Mouse (Mus musculus): Measurements from ENCODE around the gene Pck2. TPM values are rescaled to one million over a fixed set of nuclear protein-coding genes. Genes with fewer than 3 reads are reported as not detected.

The Pck2 gene
- total RNA-seq, 2 experiments from 2014 or later = 2.8 to 3.1 TPM

DNA sequence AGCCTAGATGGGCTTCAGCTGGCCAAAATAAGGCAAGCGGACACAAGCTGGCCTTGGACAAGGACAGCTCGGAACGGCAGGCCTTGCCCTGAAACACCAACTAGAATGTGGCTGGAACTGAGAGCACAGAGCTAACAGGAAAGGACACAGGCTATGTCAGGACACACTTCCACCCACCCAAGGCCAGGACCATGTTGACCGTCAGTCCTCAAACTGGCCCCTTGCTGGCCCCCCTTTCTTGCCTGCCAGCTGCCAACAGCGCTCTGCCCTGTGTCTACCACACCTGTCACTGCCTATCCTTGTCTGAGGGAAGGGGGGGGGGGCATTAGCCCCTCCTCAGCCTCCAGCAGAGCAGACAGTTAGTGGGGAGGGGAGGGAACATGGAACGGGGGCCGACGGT lies 35.2 kb downstream of the Pck2 start, which contains the start of gene Fitm1:
TSS of gene Fitm1 (plus strand) at position 316 of the 400 bp plus-strand sequence.
- DNase-seq (ENCODE audit: low spot score) = peak; percentile 75

DNA sequence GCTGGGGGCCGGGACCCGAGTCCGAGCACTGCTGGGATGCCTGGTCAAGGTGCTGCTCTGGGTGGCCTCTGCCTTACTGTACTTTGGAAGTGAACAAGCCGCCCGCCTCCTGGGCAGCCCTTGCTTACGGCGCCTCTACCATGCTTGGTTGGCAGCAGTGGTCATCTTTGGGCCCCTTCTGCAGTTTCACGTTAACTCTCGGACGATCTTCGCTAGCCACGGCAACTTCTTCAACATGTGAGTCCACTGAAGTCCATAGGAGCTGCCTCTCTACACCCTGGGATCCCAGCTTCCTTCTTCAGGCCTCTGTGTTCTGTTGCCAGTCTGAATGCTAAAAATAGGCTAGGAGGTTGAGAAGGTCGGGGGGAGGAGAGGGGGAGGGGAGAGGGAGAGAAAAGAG lies 35.6 kb downstream of the Pck2 start:
- DNase-seq (ENCODE audit: low spot score) = peak; percentile 50

DNA sequence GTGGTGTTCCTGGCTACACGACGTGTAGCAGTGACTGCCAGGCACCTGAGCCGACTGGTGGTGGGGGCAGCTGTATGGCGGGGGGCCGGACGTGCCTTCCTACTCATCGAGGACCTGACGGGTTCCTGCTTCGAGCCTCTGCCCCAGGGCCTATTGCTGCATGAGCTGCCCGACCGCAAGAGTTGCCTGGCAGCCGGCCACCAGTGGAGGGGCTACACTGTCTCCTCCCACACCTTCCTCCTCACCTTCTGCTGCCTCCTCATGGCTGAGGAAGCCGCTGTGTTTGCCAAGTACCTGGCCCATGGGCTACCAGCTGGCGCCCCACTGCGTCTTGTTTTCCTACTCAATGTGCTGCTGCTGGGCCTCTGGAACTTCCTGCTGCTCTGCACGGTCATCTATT lies 36.3 kb downstream of the Pck2 start:
- DNase-seq (ENCODE audit: low spot score) = peak; percentile 35

DNA sequence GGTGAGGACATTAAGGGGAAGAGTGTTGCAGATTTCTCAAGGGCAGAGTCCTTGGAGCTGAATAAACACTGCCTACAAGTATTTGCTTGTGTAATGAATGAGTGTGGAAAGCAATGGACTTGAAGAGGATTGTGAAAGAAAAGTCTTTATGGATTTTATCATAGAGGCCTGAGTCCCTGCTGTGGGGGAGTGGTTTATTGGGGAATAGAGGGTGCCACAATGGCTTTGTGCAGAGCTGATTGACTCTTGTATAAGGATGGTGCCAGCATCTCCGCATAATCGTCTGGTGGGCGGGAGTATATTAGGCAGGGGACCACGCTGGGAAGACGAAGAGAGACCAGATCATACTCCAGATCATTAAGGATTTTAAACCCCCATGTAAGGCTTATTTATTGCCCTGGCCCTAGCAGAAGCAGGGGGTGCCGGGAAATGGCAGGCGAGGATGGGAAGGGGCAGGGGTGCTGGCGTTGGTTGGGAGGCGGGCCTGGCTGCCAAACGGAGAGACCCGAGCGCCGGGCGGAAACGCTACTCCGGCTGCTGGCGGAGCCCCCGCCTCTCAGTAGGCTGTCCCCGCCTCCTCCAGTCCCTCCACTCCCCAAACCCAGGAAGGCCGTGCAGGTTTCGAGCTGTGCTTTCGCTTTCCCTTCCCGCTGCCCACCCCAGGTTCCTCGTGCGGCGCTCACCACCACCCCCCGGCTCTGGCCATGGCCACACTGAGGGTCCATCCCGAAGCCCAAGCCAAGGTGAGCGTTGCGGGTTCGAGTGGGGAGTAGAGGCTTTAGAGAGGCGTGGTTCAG lies 38.0 kb downstream of the Pck2 start, which contains the start of gene Psme1:
TSS of gene Psme1 (plus strand) at position 253 of the 797 bp plus-strand sequence.
- DNase-seq (ENCODE audit: low spot score) = peak; percentile 76

DNA sequence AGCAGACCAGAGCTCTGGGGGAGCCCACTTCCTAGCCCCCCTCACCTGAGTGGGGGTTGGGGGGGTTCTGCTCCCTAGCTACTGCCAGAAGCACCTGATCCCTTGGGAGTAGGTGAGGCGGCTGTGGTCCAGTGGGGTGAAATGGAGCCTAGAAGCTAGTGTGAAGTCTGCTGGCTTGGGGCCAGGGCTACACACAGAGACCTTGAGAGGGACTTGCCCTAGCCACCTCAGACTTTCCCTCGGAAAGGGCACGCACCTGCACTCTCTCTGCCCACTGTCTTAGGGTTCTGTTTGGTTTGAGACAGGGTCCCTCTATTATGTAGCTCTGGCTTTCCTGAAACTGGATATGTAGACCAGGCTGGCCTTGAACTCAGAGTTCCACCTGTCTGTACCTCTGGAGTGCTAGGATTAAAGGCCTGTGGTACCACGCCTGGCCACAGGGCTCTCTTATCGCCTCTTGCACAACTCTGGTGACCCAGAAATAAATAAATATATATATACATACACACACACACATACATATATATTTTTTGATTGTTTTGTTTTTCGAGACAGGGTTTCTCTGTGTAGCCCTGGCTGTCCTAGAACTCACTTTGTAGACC lies 38.7 kb downstream of the Pck2 start:
- DNase-seq (ENCODE audit: low spot score) = peak; percentile 68

DNA sequence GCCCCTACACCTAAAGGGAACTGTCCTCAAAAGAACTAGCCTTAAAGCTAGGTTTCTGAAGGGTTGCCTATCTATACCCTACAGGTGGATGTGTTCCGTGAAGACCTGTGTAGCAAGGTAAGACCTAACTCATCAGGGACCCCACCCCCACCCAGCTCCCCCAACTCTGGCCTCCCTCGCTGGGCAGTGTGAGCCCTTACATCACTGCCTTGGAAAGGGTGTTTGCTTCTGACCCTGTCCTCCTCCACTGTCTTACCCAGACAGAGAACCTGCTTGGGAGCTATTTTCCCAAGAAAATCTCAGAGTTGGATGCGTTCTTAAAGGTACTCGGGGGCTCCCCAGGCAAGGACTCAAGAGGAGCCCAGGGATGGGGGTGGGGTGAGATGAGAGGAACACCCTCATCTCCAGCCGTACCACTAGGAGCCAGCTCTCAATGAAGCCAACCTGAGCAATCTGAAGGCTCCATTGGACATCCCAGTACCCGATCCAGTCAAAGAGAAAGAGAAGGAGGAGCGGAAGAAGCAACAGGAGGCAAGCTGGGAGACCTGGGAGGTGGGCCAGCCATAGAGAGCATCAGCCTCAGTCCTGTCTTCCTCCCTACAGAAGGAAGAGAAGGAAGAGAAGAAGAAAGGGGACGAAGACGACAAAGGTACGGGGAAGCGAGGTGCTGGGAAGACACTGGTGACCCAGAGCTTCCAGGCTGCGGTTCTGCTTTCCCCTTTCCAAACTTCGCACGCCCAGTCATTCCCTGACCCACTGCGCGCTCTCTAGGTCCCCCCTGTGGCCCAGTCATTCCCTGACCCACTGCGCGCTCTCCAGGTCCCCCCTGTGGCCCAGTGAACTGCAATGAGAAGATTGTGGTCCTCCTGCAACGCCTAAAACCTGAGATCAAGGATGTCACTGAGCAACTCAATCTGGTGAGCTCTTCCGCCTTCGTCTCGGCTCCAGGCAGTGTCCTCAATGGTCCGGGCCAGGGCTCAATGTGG lies 39.7 kb downstream of the Pck2 start:
- DNase-seq (ENCODE audit: low spot score) = no peak

DNA sequence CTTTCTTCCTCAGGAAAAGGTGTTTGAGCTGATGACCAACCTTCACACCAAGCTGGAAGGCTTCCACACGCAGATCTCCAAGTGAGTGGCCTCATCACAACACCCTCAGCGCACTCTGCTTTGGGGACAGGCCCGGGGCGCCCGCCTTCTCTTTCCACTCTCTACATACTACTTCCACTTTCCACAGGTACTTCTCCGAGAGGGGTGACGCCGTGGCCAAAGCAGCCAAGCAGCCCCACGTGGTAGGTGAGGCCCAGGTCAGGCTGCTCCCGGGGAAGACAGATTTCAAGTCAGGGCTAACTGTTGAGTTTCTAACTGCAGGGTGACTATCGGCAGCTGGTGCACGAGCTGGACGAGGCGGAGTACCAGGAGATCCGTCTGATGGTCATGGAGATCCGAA lies 40.7 kb downstream of the Pck2 start:
- no peak for DNase-seq (ENCODE audit: low spot score)

DNA sequence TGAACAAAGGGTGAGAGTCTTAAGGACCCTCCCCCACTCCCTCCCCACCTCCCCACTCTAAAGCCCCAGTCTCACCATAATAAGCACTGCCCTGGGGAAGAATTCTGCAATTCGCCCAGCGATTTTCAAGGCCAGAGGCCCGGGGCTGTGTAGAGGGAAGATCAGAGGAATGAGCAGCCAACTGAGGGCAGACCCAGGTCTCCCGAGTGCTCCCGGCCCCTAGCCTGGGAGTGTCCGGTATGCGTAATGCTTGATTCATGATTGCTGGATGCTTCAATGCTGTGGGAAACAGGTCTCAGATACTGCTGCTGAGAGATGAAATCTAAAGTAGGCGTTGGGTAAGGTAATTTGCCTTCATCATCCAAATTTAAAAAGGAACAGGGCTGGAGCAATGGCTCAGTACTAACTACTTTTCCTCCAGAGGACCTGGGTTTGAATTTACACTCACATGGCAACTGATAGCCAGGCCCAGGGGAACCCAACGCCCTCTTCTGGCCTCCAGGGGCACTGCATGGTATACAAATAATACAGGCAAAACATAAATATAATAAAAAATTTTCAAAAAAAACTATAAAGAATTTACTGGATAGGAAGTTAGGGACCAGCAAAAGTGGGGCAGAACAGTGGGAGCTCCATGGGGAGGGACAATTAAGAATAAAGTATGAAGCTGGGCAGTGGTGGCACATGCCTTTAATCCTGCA lies 42.1 kb downstream of the Pck2 start:
- DNase-seq (ENCODE audit: low spot score) = no peak

DNA sequence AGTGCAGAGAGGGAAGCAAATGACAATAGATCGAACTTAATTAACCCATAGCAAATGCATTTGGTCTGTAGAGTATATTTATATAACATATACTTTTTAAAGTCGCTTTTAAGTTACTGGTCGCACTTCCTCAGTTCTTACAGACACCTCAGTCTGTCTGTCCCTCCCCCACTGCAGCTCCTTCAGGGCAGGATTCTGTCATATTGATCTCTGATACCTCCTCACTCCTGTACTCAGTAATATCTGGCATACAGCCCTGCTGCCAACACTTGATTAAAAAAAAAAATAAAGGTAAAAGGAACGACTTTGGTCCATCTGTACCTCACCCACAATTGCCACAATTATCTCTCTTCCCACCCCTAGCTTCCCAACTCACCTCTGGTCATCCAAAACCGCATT lies 44.2 kb downstream of the Pck2 start:
- DNase-seq (ENCODE audit: low spot score) = no peak

DNA sequence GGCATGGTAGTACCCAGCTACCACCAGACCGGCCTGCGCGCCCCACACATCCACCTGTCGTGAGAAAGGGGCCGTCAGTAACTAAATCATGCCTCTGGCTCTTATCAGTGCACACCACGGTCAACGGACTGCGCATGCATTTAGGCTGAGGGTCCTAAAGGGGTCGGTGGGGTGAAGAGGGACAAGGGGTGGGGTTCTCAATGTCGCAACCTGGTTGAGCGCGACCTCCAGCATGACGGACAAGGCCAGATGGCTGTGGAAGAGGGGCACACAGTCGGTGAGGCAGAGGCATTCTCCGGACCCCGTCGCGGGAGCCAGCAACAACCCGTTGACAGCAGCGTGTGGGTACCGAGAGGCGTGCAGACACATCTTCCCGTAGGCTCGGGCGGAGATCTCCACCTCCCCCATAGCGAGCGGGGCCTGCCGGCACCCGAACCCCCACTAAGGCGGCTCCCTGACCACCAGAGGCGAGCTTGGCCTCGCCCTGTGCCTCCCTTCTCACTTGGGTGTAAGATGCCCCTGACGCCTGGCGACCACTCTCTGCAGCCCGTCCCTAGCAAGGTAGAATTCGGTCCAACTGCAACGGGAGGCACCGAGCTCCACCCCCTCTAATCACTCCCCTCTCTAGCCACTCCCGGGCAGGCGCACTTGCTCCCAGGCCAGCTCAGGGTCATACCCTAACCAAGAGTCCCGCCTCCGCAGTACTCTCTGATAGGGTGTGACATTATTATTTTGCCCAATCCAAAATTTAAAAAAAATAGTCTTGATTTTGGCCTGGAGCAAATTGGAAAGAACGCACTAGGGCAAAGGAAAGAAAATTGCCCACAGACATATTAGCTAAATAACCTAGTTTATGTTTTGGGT lies 44.9 kb downstream of the Pck2 start, which contains the start of gene Emc9:
TSS of gene Emc9 (minus strand) at position 601 of the 864 bp plus-strand sequence.
- peak; percentile 87 for DNase-seq (ENCODE audit: low spot score)

DNA sequence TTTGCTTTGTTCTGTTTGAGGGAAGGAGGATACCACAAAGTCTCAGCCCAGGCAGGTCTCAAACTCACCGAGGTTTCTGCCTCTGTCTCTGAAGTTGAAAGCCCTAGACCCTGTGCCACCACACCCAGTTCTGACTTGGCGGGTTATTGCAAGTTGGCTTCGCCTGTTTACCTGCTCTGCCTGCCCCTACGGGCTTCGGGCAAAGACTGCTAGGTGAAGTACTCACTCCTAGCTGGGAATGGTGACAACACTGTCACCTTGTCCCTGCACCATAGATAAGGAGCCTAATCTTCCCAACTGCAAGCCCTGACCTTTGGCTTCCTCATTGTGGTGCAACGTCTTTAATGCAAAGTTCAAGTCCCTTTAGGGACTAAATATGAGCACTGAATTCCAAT lies 45.5 kb downstream of the Pck2 start:
- no peak for DNase-seq (ENCODE audit: low spot score)

DNA sequence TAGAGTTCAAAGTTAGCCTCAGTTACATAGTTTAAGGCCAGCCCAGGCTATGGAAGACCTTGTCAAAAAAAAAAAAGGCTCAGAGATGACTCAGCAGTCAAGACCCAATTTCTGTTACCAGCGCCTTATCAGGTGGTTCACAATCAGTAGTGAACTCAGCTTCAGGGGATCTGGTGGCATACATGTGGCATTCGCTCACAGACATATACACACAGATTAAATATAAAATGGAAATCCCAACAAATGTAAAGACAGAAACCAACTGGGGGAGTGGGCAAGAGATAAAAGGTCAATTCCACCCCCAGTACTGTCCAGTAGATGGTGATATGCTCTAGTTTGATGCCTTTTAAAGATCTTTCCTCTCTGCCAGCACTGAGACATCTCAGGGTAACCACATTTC lies 46.1 kb downstream of the Pck2 start:
- DNase-seq (ENCODE audit: low spot score) = no peak

DNA sequence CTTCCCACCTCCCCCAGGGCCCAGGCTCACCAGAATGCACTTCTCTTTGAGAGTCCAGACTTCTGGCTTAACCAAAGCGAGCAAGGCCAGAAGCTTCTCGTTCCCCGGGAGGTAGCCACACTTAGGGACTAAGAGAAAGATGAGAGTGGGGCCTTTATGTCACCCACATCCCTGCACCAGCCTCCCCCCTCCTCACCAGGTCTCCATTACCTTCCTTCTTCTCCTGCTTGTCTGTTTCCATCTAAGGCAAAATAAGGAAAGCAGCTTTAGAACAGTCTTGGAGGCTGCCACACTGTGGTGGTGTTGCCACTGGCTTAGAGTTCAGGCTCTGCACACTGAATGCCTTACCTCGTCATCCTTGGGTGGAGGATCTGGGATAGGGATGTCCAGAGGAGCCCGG lies 49.2 kb downstream of the Pck2 start:
- no peak for DNase-seq (ENCODE audit: low spot score)

DNA sequence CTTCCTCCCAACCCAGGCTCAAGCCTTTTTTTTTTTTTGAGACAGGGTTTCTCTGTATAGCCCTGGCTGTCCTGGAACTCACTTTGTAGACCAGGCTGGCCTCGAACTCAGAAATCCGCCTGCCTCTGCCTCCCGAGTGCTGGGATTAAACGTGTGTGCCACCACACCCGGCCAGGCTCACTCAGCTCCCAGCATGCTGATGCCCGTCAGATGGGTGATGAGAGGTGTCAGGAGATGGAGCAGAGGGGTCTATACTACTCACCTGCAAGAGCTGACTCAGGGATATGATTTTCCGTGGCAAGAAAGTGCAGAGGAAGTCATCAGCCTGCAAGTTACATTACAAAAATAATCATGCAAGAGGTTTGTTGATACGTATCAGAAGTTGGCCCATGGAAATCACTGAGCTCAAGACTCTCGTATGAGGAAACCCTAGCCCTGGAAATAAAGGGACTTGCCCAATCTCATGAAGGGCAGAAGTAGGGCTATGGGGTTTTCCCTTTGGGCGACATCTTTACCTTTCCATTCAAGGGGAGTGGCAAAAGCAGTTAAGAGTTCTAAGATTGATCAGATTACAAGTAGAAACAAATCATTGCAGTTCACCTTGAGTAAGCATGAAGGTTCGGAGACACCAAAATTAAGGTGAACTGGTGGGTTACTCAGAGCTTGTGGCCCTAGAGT lies 49.8 kb downstream of the Pck2 start:
- no peak for DNase-seq (ENCODE audit: low spot score)

DNA sequence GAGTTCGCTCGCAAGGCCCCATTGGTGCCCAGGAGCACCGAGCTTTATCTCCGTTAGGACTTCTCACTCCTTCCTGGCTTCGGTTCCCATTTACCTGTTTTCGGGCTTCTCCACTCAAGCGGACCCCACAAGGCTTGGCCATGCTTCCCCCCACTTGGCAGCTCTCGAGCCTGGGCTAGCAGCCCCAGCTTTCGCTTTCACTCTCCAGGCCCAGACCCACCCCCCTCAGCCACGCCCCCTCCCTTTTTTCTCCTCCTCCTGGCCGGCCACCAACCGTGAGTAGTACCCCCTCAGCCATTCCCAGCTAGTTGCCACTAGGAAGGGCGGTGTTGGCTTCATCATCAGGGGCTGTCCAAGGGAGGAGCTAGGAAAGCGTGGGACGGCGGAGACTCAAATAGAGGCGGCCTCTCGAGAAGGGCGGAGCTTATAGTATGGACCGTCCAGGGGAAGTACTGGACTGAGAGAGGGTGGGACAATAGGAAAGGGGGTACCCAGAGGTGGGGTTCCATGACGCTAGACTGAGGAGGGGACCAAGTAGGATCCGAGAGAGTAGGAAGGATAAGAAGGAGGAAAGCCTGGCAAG lies 50.8 kb downstream of the Pck2 start, which contains the start of gene Psme2:
TSS of gene Psme2 (minus strand) at position 366 of the 583 bp plus-strand sequence.
- peak; percentile 97 for DNase-seq (ENCODE audit: low spot score)

DNA sequence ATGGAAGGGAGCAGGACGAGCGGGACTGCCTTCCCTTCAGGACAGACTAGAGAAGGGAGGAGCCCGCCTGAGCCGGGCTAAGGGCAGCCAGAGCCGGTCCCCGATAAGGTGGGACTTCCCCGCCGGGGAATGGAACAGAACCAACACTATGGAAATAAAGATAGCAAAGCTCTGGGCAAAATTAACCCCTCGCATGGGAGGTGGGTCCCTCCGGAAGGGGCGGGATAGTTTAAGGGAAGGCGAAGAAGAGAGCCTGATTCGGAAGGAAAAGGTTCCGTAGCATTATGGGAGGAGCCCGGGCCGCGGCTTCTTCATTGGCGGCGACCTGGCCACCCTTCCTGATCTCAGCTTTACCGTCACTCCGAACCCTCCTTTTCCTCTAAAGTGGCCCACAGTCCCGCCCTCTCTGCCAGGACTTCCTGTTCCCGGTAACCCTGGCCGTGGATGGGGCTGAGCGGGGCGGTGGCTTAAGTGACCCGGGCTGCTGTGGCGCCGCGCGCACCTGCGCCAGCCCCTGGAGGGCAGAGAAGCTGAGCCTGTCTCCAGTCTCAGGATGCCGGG lies 51.3 kb downstream of the Pck2 start, which contains the start of gene Rnf31:
TSS of gene Rnf31 (plus strand) at position 378 of the 561 bp plus-strand sequence.
- DNase-seq (ENCODE audit: low spot score) = peak; percentile 96

DNA sequence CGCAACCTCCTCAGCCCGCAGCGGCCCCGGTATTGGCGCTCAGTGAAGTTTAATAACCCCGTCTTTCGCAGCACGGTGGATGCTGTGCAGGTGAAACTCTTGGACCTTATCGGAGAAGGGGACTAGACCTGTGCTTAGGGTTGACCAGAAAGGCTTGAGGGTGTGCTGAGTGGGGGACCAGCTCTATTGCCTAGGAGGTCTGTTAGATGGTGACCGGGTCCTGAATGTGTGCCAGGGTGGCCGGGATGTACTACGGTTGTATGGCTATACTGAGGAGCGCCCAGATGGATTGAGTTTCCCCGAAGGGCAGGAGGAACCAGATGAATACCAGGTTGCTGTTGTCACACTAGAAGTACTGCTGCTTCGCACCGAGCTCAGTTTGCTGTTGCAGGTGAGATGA lies 52.2 kb downstream of the Pck2 start:
- DNase-seq (ENCODE audit: low spot score) = no peak

DNA sequence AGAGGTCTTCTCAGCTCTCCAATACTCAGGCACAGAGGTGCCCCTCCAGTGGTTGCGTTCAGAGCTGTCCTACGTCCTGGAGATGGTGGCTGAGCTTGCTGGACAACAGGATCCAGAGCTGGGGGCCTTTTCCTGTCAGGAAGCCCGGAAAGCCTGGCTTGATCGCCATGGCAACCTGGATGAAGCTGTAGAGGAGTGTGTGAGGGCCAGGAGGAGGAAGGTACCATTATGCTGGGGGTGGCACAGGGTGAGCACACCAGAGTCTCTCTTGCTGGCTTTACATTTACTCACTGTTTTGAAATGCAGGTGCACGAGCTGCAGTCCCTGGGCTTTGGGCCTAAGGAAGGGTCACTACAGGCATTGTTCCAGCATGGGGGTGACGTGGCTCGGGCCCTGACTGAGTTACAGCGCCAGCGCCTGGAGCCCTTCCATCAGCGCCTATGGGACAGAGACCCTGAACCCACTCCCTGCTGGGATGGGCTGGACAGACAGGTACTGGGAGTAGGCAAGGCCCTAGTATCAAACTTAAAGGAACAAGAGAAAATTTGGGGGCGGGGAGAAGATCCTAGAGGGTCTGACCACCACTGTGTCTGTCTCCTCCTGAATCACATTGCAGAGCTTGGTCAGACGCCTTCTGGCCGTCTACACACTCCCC lies 56.1 kb downstream of the Pck2 start:
- no peak for DNase-seq (ENCODE audit: low spot score)

All from gastrocnemius, adult 18-20 months (tissue).